Mouse (Mus musculus): ENCODE measurements around the gene Fabp3.
A peak's percentile ranks its signal among the peaks of the same experiment; 100 is the strongest.

DNA sequence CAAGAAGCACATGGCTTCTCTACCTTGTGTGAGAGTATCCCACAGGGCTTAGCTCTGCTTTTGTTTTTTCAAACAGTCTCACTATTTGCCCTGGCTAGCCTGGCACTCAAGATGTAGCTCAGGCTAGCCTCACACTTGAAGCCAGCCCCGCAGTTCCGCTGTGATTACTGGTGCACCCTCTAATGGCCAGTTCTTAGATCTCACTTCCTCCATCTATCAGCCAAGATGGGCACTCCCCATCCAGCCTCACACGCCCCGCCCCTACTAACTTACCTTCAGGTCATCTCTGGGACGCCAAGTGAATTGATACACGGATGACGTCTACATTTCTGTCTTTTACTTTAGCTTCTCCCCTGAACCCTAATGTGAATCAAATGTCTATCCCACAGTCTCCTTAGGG, 11.2 kb downstream of the Fabp3 start:
- TF ChIP-seq CTCF (IDR thresholded peaks at IDR 0.05; ENCODE audit: low read depth): peak; percentile 27; the same call in 1 of the 2 replicates
- no peak for TF ChIP-seq EP300 (optimal IDR thresholded peaks at IDR 0.05)

All from stomach, postnatal 0 days (tissue).